Mouse (Mus musculus) kidney, adult 18-20 months (tissue): ENCODE data around the gene Alg2.

Source experiments
- DNase-seq: peaks from one replicate; pipeline ENCODE4 v3.0.0; 2021

Gene Alg2

DNA sequence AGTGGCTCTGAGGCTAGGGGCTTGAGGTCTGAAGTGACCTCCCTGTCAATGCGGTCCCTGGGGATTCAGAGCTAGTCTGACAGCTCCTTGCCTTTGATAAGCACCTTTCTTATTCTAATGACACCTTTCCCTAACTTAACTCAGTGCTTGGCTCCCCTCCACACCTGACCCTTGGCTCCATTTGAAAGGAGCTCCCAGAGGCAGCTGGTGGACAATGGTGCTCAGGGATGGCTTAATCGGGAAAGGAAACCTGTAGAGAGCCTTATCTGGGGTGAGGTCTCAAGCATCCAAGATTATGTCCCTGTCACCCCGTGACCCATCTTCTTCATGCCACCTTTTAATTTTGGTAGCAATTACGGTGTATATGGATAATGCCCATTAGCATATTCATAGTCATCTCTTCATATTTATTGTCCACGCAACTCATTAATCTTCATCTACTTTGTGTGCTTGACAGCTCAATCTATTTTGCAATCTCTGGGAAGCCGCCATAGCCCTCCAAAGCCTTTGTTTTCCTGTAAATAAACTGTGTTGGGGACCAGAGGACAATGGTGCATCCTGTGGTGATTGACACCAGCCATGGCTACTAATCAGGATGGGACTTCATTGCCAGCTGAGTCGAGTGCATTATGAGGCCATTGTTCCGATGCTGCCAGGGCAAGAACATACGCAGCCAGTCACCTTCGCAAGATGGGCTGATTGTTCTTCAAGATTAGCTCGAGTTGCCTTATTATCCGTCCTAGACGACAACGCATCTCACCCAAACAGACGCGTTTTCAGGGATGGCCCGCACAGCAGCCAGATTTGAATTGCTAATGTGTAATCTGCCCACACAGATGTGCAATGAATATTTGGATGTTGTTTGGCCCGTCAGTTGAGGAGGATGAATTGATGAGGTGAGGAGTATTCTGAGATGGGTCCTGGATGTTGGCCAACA, 24.3 kb downstream of the Alg2 start:
- DNase-seq, result no peak

DNA sequence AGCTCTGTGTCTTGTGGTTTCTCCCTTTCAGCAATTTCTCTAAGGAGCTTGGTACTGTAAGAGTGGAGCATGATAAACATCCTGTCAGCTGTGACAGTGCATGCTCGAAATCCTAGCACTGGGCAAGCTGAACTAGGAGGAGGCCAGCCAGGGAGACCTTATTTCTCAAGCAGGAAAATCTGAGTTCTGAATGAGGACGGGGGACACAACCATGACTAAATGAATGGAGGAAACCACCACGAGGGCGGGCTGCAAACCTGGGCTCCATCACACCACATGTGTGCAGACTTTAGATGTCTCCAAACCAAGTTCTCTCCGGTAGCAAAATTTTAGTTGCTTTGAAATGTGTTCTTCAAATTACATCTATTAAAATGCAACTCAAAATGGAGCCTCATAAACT, 25.0 kb downstream of the Alg2 start:
- DNase-seq, result no peak

DNA sequence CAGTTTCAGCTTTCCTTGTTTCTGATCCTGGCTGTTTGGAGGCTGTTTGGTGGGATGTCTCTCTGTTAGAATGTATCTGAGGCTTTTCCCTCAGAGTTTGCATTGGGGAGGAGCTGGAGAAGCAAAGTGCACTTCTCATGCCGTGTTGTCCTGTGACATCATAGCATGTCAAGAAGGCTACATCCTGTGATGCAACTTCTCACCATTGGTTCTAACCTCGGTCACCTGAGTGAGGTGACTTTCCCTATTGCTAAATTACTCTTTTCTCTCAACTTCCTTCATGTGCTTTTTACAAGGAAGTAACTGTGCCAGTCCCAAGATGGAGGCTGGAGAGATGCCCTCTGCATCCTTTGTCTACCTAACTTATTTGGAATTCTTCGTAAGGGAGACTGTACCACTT, 25.6 kb downstream of the Alg2 start:
- no peak for DNase-seq

DNA sequence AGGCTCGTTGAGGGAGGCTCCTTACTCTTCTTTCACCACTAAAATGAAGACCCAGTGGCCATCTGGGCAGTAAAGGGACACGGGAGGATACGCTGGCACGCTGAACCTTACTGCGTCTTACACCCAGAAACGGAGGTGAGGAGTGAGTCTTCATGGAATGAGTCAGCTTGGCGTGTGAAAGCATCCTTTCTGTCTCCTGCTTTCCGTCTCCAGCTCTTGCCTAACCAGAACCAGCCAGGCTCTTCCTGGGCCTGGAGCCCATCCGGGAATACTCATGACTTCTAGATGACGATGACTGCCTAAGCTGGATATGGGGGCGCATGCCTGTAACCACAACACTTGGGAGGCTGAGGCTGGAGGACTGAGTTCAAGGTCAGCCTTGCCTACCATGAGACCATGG, 33.2 kb downstream of the Alg2 start:
- DNase-seq, result no peak

DNA sequence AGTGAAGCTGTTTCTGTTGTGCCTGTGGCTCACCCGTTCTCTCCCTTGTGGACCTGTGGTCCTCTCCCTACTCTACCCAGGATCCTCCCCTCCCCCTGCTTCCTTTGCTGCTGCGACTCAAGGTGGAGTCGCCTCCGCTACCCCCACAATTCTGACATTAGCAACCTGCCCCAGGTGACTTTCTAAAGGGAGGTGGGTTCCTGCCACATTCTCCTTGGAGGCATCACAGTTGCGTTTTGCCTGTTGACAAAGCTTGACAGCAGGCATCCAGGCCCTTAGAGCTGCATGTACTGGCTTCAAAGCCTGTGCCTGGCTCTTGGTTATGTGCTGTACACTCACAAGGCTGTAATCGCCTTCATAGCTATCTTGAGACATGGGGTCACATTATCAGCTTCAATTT, 35.2 kb downstream of the Alg2 start:
- DNase-seq, result no peak

DNA sequence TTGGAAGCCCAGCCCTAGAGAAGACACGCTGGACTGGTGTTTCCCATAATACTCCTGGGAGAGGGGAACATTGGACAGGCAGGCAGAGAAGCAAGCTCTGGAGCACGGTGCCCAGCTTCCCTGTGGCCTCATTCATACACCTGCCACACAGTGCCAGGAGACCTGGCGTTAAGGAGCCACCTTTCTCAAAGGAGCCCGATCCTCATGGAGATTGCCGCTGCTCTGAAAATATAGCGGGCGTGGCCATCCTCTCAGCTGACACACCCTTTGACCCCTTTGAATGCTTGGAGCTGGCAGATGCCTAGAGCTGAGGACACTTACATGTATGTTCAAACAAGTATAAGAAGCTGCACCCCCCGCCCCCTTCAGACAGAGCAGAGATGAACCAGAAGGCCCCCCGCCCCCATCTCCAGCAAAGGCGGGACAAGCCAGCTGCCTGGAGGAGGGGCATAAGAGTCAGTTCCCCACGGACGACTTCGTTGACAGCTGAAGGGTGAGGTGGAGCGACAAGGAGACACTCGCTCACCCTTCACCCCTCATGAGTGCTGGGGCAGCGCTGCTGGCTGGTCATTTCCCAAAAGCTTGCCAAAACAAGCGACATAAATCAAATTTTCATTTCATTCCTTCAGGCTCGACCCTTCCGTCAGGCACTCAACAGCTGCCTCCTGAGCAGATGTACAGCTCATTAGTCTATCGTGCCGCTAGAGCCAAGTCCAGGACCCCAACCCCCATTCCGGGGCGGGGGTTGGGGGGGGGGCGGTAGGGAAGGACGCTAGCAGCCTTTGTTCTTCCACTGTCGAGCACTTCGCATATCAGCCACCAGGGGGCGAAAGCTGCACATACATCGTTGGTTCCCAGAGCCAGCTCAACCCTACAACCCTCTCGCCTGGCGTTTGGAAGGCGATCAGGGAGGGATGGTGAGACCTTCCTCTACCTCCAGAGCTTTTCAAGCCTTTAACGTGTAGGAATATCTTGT, 36.5 kb downstream of the Alg2 start:
- DNase-seq, result peak; percentile 87

DNA sequence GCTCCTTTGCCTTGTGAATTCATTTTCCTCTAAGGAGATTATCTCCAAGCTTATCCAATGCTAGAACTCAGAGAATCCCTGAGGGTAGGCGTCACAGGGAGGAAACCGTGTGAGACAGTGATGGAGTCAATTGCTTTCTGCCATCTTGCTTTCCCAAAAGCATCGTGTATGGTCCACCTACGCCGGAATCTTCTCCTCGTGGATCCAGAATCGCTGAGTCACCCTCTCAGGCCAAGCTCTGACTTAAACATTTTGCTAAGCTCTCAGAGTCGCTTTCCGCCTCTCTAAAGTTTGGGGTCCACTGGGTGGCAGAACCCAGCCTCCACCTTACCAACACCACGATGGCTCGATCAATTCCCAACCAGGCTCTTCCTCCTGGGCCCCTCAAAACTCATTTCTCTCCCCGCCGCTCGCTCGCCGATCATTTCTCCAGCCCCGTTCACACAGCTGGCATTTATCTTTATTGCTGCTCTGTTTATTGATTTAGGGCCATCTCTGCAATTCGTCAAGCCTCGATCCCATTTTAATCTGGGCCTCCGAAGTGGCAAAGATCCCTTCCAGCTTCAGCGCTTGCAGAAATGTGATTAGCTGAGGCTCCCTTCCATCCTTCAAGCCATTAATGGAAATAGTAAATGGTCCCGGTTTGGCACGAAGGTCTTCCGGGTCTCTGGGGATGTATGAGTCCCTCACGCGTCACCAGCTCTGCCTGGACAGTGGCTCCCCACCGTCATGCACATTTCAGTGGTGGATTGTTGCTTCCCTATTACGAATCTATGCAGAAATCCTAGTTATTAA, 38.4 kb downstream of the Alg2 start:
- DNase-seq, result no peak

DNA sequence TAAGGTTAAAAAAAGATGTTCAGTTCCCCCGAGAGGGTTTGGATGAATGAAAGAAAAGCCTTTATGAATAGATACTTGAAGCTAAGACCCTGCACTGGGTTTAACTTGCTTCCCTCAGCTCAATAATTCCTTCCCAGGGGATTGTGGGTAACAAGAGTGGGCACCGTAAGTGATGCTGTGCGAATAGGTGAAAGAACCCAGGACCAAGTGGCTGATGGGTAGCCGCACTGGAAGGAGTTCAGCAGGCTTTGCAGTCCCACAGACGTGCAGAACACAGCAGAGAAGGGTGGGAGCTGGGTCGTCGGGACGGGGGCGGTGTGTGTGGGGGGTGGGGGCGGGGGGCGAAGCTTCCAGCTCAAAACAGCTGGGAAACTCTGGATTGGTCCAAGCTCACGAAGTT, 39.0 kb downstream of the Alg2 start:
- DNase-seq, result no peak

DNA sequence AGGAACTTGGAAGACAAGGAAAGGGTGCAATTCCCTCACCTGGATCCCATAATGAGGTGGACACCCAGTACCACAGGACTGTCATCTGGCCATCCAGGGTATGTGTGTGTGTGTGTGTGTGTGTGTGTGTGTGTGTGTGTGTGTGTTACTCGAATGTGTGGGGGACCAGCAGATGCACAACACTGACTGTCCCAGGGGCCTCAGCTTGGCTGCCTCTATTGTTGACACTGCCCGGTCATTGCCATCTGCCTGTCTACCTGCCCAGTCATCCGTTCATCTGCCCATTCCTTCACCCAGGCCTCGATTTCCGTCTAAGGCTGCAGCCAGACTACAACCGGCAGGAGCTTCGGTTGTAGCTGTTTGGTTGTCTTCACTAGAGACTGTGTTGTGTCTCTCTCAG, 41.4 kb downstream of the Alg2 start:
- no peak for DNase-seq

DNA sequence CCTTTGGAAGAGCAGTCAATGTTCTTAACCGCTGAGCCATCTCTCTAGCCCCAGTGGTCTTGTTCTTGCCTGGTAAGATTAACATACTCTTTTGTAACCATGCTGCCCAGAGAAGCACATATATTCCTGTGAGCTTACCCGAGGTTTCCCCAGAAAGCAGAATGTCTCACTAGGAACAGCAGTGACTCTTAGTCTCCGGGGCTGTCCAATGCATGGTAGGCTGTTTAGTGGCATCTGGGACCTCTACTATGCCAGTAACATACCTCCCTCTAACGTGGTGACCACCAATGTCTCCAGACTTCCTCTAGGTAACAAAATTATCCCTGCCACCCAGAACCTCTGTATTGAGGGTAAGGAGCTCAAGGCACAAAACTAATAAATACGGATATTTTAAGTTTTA, 43.1 kb downstream of the Alg2 start:
- DNase-seq, result no peak

DNA sequence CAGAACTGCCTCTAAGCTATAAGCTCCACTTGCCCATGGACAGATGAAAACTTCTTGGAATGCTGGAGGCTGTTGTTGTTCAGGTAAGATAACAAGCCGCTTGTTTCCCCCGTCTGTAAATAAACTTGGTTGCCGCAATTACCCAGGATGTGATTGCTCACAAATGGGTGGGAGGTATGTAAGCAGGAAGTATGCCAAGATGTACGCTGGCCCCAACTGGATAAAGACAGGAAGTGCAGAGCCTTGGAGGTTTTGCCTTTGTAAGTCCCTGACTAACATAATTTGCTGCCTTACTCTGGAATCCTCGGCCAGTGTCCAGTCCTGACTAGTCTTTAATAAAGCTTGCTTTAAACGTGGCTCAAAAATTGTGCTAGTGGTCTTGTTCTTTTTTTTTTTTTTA, 43.6 kb downstream of the Alg2 start:
- DNase-seq, result no peak

DNA sequence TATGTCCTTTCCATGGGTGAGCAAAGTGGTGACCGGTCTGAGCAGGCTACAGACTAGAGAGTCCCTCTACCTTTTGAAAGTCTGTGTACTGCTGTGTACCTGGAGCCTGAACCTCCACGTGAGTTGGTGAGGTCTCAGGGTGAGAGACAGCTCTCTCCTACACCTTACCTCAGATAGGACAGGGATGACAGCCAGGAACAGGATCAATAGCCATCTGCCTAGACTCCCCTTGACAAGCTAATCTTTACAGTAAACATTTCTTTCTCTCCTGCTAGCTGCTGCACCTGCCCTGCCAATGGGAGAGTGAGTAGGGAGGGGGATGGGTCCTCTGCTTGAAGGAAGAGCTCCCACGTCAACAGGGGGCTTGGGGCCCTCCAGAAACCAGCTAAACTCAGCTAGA, 46.5 kb downstream of the Alg2 start:
- DNase-seq, result no peak

DNA sequence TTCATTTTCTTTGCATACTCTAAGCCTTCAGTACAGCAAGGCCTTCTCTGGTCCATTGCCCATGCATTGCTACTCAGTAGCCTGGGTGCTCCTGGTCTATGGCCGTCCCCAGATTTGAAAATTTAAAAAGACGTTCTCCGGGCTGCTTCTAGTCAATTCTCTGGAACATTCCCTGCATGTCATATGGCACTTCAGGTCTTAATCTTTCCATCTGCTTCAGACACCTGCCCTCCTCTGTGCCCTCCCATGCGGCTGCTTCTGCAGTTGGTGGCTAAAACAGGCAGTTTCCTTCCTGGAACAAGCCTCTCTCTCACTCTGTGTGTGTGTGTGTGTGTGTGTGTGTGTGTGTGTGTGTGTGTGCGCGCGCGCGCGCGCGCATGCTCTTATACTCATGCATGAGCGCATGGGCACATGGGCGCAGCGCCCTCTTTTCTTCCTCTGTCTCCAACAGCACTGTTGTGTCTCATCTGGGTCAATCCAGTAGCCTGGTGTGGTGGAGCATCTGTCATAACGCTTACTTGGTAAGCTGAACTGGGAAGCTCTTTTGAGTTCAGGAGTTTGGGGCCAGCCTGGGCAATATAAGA, 48.8 kb downstream of the Alg2 start:
- no peak for DNase-seq

DNA sequence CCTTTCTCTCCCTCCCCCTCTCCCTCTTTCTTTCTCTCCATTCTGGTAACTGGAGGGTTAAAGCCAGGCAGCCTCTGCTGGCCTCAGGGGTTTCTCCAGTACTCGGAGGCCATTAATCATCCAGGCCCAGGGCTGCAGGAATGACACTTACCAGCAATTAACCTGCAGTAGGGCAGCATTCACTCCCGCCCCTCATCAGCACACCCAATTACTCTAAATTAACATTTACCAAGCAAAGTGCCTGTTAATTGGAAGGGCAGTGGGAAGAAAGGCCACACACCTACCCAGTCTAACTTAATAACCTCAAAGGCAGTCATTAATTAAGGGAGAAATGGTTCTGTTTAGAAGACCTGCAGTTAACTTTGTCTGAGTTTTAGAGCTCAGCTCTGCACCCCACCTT, 49.8 kb downstream of the Alg2 start:
- DNase-seq, result no peak

DNA sequence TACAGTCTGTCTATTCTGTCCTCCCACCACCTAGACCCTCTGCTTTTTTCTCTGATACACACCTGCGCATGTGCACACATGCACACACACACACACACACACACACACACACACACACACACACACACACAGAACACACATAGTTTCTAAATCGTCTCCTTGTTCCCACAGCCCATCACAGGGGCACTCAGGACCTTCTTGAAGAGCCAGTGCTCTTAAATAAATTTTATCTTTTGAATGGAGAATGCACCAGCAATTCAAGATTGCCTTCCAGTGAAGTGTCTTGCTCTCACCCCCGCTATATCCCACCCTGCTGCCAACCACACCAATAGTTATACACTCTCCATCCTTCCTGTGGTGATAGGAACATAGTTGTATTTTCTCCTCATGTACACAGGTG, 51.2 kb downstream of the Alg2 start:
- DNase-seq, result no peak

DNA sequence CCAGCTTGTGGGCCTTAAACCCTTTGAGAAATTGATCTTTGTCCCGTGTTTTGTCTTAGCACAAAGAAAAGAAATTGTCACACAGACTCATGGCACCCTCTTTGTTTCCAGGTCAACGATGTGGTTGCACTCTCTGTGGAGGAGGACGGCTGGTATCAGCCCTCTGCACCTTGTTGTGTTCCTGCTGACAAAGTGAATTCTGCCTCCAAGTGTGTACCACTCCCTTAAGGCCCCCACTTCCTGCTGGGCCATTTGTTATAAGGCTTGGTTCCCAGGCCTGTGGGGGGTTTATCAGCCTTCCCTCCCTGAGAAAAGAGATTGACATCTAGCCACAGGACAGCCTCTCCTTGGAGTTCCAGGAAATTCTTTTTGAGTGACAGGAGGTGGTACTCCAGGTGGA, 51.9 kb downstream of the Alg2 start:
- no peak for DNase-seq

DNA sequence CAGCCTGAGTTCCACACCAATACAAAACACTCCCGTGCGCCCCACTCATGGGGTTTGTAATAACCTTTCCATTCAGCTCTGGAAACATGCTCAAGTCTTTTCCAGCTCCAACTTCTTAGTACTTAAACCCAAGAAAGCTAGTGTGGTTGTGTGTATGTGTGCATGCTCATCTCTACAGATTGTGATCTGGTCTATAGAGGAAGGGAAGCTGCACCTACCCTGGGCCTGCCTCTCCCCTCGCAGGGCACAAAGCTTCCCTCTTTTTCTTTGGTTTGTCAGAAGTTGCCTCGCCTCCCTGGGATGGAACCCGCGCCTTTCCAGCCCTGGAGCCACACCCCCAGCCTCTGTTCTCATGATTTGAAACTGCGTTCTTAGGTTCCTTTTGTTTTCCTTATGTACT, 53.9 kb downstream of the Alg2 start:
- no peak for DNase-seq

DNA sequence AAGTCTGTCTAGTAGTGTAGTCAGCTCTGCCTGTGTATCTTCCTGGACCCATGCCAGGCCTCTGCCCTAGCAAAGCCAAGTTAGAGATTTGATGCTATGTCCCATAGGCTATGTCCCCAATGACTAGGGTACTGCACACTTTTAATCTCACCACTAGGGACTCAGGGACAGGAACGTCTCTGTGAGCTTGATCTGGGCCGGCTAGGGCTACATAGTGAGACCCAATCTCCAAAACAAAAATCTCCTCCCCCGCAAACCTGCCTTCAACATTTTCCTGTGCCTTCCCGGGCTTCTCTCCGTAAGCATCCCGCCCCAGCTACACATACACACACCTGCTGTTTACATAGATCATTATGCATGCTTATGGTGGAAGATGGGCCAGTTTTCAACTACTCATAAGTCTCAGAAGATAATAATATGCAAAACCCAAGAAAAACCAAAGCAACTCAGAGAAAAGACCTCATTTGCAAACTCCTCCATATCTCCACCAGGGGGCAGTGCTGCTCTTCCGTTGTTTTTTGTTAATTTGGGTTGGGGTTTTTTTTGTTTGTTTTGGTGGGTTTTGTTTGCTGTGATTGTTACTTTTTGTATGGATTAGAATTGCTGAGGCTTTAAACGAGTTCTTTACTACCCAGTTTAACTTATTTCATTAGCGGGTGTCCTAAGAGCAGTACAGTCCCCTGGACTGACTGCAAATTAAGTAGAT, 54.7 kb downstream of the Alg2 start:
- DNase-seq, result no peak

DNA sequence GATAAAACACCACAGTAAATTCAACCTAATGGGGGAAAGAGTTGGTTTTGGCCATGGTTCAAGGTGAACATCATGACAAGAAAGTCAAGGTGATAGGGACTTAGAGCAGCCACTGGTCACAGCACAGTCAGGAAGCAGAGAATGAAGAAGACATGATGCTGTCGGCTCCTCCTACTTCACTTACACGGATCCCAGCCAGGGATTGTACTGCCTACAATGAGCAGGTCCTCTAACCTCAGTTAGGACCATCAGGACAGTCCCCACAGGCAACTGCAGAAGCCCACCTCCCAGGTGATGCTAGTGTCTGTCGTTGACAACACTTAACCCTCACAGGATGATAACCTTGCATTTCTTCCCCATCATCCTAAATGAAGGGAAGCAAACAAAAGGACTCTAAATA, 56.3 kb downstream of the Alg2 start:
- no peak for DNase-seq
